Mouse (Mus musculus) naive thymus-derived CD4-positive, alpha-beta T cell, adult 5 months (primary cell): ENCODE data around the gene Vmn1r120. TPM values are rescaled to one million over a fixed set of nuclear protein-coding genes. Genes with fewer than 3 reads are reported as not detected.

ENCODE experiments used
- polyA plus RNA-seq: library from polyadenylated mRNA; unstranded; fragments of 100-300 nt; shearing (Covaris generic); gene quantifications from one replicate; pipeline ENCODE4 v1.2.1, GENCODE M21; 2017

Gene Vmn1r120
- not detected for polyA plus RNA-seq

DNA sequence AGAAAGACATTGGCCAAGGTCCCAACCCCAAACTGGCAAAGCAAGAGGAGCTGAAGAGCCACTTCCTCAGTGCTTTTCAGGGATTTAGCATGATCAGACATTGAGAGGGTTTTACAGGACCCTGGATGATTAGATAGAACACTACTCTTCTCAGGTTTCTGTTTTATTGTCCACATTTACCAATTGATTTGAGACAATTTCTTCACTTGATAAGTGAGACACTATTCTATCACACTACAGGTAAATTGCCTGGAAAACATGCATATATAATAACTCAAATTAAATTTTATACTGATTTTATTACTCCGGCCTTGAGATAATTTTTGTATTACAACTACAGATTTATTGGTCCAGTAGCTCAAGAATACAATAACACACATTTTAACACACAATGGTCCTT is at the start of gene Vmn1r120:
Gene Vmn1r120, minus strand, starts transcription at position 101 of the 400 bp plus-strand sequence.

DNA sequence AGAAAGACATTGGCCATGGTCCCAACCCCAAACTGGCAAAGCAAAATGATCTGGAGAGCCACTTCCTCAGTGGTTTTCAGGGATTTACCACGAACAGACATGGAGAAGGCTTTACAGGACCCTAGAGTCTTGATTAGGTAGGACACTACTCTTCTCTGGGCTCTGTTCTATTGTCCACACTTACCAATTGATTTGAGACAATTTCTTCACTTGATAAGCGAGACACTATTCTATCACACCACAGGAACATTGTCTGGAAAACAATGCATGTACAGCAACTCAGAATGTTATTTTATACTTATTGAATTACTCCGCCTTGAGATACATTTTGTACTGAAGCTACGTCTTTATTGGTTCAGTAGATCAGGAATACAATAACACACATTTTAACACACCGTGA is 44.8 kb upstream of the Vmn1r120 start, which contains the start of gene Vmn1r121:
Gene Vmn1r121, minus strand, starts transcription at position 101 of the 400 bp plus-strand sequence.

DNA sequence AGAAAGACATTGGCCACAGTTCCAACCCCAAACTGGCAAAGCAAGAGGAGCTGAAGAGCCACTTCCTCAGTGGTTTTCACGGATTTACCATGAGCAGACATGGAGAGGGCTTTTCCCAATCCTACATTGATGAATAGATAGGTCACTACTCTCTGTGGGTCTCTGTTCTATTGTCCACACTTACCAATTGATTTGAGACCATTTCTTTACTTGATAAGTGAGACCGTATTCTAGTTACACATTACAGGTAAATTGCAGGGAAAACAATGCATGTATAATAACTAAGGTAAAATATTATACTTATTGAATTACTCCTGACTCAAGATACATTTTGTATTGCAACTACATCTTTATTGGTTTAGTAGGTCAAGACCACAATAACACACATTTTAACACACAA is 41.2 kb downstream of the Vmn1r120 start, which contains the start of gene Vmn1r119:
Gene Vmn1r119, minus strand, starts transcription at position 101 of the 400 bp plus-strand sequence.

Other genes with a start within 250 kb of the Vmn1r120 start
- gene Vmn1r114, start 241.6 kb downstream of the Vmn1r120 start, polyA plus RNA-seq, result not detected
- not detected for gene Vmn1r115, start 208.8 kb downstream of the Vmn1r120 start, polyA plus RNA-seq
- not detected for gene Vmn1r116, start 181.5 kb downstream of the Vmn1r120 start, polyA plus RNA-seq
- gene Vmn1r117, start 169.7 kb downstream of the Vmn1r120 start, polyA plus RNA-seq, result not detected
- not detected for gene Vmn1r118, start 141.4 kb downstream of the Vmn1r120 start, polyA plus RNA-seq
- gene Vmn1r119, start 41.3 kb downstream of the Vmn1r120 start, polyA plus RNA-seq, result not detected
- not detected for gene Vmn1r121, start 44.7 kb upstream of the Vmn1r120 start, polyA plus RNA-seq
- not detected for gene Vmn1r122, start 80.3 kb upstream of the Vmn1r120 start, polyA plus RNA-seq
- not detected for gene Vmn1r123, start 108.4 kb upstream of the Vmn1r120 start, polyA plus RNA-seq
- not detected for gene Gm5157, start 136.6 kb upstream of the Vmn1r120 start, polyA plus RNA-seq
- gene Vmn1r124, start 206.8 kb upstream of the Vmn1r120 start, polyA plus RNA-seq, result not detected
- gene Vmn1r125, start 218.4 kb upstream of the Vmn1r120 start, polyA plus RNA-seq, result not detected
- gene Vmn1r126, start 247.7 kb upstream of the Vmn1r120 start, polyA plus RNA-seq, result 0.41 TPM